Mouse (Mus musculus) lung, postnatal 10 days (tissue): ENCODE measurements at regions not wholly inside any gene's neighbourhood (a gene's known extent, or its start where the extent isn't known, plus 50 kb on each side); places are given as distances from the start of the nearest gene placed in this dataset.

Experiments used
- DNase-seq: peaks from one replicate; pipeline ENCODE4 v3.0.0; 2021

GRCm38 (mm10) chr12:93549900-93550299, 1700.9 kb upstream of the Sel1l start:
- DNase-seq: no peak

GRCm38 (mm10) chr12:93523465-93523864, 1674.5 kb upstream of the Sel1l start:
- no peak for DNase-seq

- DNase-seq: no peak
Observed at GRCm38 (mm10) chr12:93486381-93486780, 1637.4 kb upstream of the Sel1l start.

- no peak for DNase-seq
Observed at GRCm38 (mm10) chr12:93462106-93462505, 1613.1 kb upstream of the Sel1l start.

- DNase-seq: no peak
Observed at GRCm38 (mm10) chr12:93449436-93449835, 1600.5 kb upstream of the Sel1l start.

GRCm38 (mm10) chr12:93429218-93429617, 1580.3 kb upstream of the Sel1l start:
- DNase-seq: no peak

- DNase-seq: no peak
Observed at GRCm38 (mm10) chr12:93427988-93428387, 1579.0 kb upstream of the Sel1l start.

GRCm38 (mm10) chr12:93416381-93416780, 1567.4 kb upstream of the Sel1l start:
- no peak for DNase-seq

GRCm38 (mm10) chr12:93415791-93416190, 1566.8 kb upstream of the Sel1l start:
- DNase-seq: no peak

- DNase-seq: no peak
Observed at GRCm38 (mm10) chr12:93385578-93385977, 1536.6 kb upstream of the Sel1l start.

- no peak for DNase-seq
Observed at GRCm38 (mm10) chr12:93342933-93343332, 1494.0 kb upstream of the Sel1l start.

- DNase-seq: no peak
Observed at GRCm38 (mm10) chr12:93342525-93342924, 1493.6 kb upstream of the Sel1l start.

GRCm38 (mm10) chr12:93335520-93335919, 1486.6 kb upstream of the Sel1l start:
- no peak for DNase-seq

- no peak for DNase-seq
Observed at GRCm38 (mm10) chr12:93312214-93312613, 1463.3 kb upstream of the Sel1l start.

GRCm38 (mm10) chr12:93281816-93282215, 1432.9 kb upstream of the Sel1l start:
- DNase-seq: no peak

- DNase-seq: no peak
Observed at GRCm38 (mm10) chr12:93273652-93274051, 1424.7 kb upstream of the Sel1l start.

- DNase-seq: no peak
Observed at GRCm38 (mm10) chr12:93230237-93230636, 1381.3 kb upstream of the Sel1l start.

- no peak for DNase-seq
Observed at GRCm38 (mm10) chr12:93226826-93227225, 1377.9 kb upstream of the Sel1l start.

- no peak for DNase-seq
Observed at GRCm38 (mm10) chr12:93221179-93221922, 1372.4 kb upstream of the Sel1l start.

- no peak for DNase-seq
Observed at GRCm38 (mm10) chr12:93207596-93207995, 1358.6 kb upstream of the Sel1l start.

- no peak for DNase-seq
Observed at GRCm38 (mm10) chr12:93188940-93189339, 1340.0 kb upstream of the Sel1l start.

- DNase-seq: no peak
Observed at GRCm38 (mm10) chr12:93173744-93174143, 1324.8 kb upstream of the Sel1l start.

- no peak for DNase-seq
Observed at GRCm38 (mm10) chr12:93160252-93160651, 1311.3 kb upstream of the Sel1l start.

GRCm38 (mm10) chr12:93152618-93153245, 1303.8 kb upstream of the Sel1l start:
- DNase-seq: peak; percentile 13

- no peak for DNase-seq
Observed at GRCm38 (mm10) chr12:93151530-93151929, 1302.6 kb upstream of the Sel1l start.
